Mouse (Mus musculus): ENCODE data around the gene Dvl2.
"Not testable (repeated sequence)": the region's sequence is repeated elsewhere in the genome, so short reads cannot be mapped to it uniquely, and the experiment has no call there.

Dvl2 gene

GRCm38 (mm10) chr11:70000396-70000898 lies at the start of gene Dvl2:
Gene Dvl2 (plus strand): TSS chr11:70000595.
- peak; percentile 98 for DNase-seq (ENCODE audit: low read depth)

GRCm38 (mm10) chr11:69950807-69951459 lies 49.5 kb upstream of the Dvl2 start:
- DNase-seq (ENCODE audit: low read depth), result peak; percentile 21

- no peak for DNase-seq (ENCODE audit: low read depth)
These were observed 48.1 kb upstream of the Dvl2 start for GRCm38 (mm10) chr11:69952274-69952673.

GRCm38 (mm10) chr11:69953267-69953915 lies 47.0 kb upstream of the Dvl2 start:
- DNase-seq (ENCODE audit: low read depth), result no peak

- not testable (repeated sequence) for DNase-seq (ENCODE audit: low read depth)
These were observed 44.8 kb upstream of the Dvl2 start for GRCm38 (mm10) chr11:69955618-69956017.

GRCm38 (mm10) chr11:69956218-69956617 lies 44.2 kb upstream of the Dvl2 start:
- DNase-seq (ENCODE audit: low read depth), result peak; percentile 23

GRCm38 (mm10) chr11:69960616-69961015 lies 39.8 kb upstream of the Dvl2 start:
- peak; percentile 46 for DNase-seq (ENCODE audit: low read depth)

- no peak for DNase-seq (ENCODE audit: low read depth)
These were observed 38.6 kb upstream of the Dvl2 start for GRCm38 (mm10) chr11:69961841-69962240.

- no peak for DNase-seq (ENCODE audit: low read depth)
These were observed 35.6 kb upstream of the Dvl2 start, which contains the start of gene Cldn7 for GRCm38 (mm10) chr11:69964650-69965270. Gene Cldn7 (plus strand): TSS chr11:69964779.

- no peak for DNase-seq (ENCODE audit: low read depth)
These were observed 35.0 kb upstream of the Dvl2 start for GRCm38 (mm10) chr11:69965271-69966005.

- no peak for DNase-seq (ENCODE audit: low read depth)
These were observed 34.2 kb upstream of the Dvl2 start for GRCm38 (mm10) chr11:69966006-69966859.

- DNase-seq (ENCODE audit: low read depth), result no peak
These were observed 33.4 kb upstream of the Dvl2 start for GRCm38 (mm10) chr11:69966860-69967517.

GRCm38 (mm10) chr11:69968793-69969192 lies 31.6 kb upstream of the Dvl2 start:
- no peak for DNase-seq (ENCODE audit: low read depth)

- no peak for DNase-seq (ENCODE audit: low read depth)
These were observed 30.2 kb upstream of the Dvl2 start for GRCm38 (mm10) chr11:69970222-69970621.

GRCm38 (mm10) chr11:69970775-69971174 lies 29.6 kb upstream of the Dvl2 start:
- DNase-seq (ENCODE audit: low read depth), result no peak

GRCm38 (mm10) chr11:69974907-69975306 lies 25.5 kb upstream of the Dvl2 start:
- no peak for DNase-seq (ENCODE audit: low read depth)

- DNase-seq (ENCODE audit: low read depth), result no peak
These were observed 24.1 kb upstream of the Dvl2 start for GRCm38 (mm10) chr11:69976271-69976670.

- DNase-seq (ENCODE audit: low read depth), result no peak
These were observed 20.6 kb upstream of the Dvl2 start for GRCm38 (mm10) chr11:69979827-69980195.

GRCm38 (mm10) chr11:69980196-69981140 lies 19.9 kb upstream of the Dvl2 start:
- peak; percentile 99 for DNase-seq (ENCODE audit: low read depth)

Data from NIH3T3 (cell line).